Mouse (Mus musculus) lung, postnatal 4 days (tissue): ENCODE results near the gene Cracr2a.
A peak's percentile ranks its signal among the peaks of the same experiment; 100 is the strongest.

Source experiments
- DNase-seq, 2 experiments: peaks; one replicate each; pipeline ENCODE4 v3.0.0; 2021

Gene Cracr2a

GRCm38 (mm10) chr6:127627453-127627852 lies 66.3 kb downstream of the Cracr2a start:
- DNase-seq = no peak

DNA sequence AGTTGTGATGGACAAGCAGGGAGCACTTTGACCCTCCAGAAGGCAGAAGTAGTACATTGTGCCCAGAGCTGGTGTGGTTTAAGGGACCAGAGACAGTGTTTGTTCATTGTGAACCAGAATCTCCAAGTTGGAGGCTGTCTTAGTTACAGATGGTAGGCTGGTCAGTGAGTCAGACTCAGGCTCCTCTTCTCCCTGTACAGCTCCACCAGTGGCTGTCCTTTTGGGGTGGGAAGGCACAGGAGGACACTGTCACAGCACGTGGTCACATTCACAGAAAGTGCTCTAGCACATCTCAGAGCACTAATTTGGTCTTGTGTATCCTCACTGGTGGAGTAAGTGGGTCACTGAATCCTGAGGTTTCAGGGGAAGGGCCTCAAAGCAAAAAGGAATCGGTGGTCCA lies 68.1 kb downstream of the Cracr2a start:
- no peak for DNase-seq

- DNase-seq = no peak
Measured at GRCm38 (mm10) chr6:127634858-127635257, 73.7 kb downstream of the Cracr2a start.

DNA sequence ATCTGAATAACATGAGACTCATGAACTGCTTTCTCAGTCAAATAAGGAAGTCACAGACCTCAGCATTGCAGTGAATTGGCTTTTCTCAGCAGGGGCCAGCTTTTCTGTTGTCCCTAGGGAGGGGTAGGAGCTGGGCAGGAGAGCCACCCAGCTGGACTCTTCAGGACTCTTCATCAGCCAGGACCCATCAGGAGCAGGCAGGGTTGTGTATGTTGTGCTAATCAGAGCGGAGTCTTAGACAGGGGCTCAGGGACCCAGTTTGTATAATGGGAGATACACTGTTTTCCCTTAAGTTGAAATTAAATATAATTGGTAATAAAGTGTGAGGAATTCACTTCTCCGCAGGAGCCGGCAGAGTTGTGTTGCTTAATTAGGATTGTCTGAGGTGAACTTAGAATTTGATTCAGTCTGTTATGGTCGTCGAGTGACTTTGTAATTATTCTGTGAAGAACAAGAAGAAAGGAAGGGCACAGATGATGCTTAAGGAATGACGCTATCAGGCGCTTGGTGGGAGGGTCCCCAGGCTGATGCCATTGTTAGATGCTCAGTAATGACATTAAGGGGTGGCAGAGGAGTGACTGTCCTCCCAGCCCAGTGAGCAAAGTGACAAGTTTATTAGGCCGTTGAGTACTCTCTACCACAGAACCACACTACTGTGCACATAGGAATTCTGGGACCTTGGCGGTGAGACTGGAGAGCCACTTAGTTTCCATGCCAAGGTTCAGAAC lies 74.5 kb downstream of the Cracr2a start:
- no peak for DNase-seq

- DNase-seq = no peak
Measured at GRCm38 (mm10) chr6:127641077-127641801, 80.1 kb downstream of the Cracr2a start.

- no peak for DNase-seq
Measured at GRCm38 (mm10) chr6:127655988-127656387, 94.8 kb downstream of the Cracr2a start.

- no peak for DNase-seq
Measured at GRCm38 (mm10) chr6:127657152-127657551, 96.0 kb downstream of the Cracr2a start.

- DNase-seq = no peak
Measured at GRCm38 (mm10) chr6:127659472-127659871, 98.3 kb downstream of the Cracr2a start.

DNA sequence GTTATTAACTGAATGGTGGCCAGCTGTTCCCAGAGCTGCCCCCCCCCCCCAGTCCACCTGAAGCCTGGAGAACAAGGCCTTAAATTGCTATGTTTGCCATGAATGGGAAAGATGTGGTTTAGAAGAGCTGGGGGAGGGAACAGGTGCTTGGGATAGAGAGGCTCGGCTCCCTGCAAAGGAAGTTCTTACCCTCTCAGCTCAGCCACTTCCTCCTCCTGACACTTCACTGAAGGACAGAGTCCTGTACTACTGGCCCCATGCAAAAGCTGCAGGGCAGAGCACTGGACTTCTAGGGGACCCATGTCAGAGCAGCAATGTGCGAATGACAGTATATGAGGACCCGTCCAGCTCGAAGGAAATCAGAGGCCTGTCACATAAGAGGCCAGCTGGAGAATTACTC lies 98.8 kb downstream of the Cracr2a start:
- DNase-seq = peak in 1 of 2 experiments; percentile 32

GRCm38 (mm10) chr6:127661717-127662292 lies 100.7 kb downstream of the Cracr2a start:
- no peak for DNase-seq

DNA sequence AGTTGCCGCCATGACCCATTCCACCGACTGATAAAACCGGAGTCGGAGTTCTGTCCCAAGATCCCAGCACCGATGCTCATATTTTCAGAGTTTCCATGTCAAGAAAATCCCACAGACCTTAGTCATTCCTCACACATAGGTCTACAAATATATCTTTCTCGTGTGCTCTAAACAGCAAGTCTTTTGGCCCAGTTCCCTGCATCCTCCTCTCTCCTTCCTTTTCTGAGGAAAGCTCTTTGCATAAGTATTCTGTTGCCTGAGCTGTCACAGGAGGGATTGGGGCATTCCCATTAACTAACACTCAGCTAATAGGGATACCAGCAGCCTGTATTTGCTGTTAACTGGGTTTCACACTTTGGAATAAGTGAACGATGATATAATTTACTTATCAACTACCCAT lies 102.1 kb downstream of the Cracr2a start:
- DNase-seq = no peak

DNA sequence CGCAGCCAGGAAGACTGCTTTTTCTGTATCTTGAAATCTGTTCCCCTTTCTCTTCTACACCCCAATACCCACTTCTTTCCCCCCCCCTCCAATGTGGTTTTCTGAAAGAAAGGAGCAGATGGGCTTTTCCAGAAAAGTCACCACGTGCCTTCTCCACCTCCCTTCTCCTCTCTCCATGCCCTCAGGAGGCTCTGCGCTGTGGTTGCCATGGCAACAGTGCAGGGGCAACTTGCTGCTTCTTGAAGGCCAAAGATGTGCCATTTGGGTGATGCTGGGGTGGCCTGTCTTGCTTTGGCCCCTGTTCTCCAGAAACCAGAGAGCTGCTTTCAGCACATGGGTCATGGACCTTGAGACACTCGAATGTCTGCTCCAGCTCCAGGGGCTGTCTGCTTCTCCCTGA lies 108.2 kb downstream of the Cracr2a start:
- no peak for DNase-seq

DNA sequence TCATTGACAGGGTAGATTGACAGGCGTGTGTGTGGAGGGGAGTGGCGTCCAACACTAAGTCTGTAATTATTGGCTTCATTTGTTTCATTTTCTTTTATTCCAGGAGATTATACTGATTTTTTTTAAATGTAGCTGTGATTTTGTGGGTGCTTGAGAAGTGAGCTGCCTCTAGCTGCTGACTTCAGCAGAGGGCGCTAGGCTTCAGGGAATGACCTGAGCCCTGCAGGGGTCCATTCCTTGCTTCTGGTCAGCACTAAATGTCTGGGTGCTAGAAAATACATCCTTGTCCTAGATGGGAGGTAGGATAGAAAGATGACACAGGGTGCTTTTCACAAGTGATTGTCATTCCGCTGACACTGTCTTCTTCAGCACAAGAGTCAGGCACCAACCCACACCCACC lies 108.9 kb downstream of the Cracr2a start:
- no peak for DNase-seq

- DNase-seq = no peak
Measured at GRCm38 (mm10) chr6:127672071-127672470, 110.9 kb downstream of the Cracr2a start.

GRCm38 (mm10) chr6:127676866-127677265 lies 115.7 kb downstream of the Cracr2a start:
- DNase-seq = no peak

- DNase-seq = no peak
Measured at GRCm38 (mm10) chr6:127678320-127678719, 117.2 kb downstream of the Cracr2a start.

DNA sequence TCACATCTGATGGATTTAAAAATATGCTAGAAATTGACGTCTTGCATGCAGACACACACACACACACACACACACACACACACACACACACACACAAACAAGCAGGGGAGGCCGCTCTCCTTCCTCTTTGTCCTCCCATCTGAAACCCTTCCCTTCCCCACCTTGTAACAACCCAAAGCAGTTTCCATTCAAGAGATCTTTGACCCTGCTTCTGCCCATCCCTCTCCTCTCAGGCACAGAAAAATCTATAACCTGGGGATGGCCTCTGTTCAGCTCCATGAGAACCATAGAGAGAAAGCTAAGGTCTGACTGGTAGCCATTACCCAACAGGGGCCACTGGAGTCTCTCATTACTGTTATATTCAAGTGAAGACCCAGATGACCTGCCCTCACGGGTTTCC lies 117.9 kb downstream of the Cracr2a start:
- DNase-seq = no peak

DNA sequence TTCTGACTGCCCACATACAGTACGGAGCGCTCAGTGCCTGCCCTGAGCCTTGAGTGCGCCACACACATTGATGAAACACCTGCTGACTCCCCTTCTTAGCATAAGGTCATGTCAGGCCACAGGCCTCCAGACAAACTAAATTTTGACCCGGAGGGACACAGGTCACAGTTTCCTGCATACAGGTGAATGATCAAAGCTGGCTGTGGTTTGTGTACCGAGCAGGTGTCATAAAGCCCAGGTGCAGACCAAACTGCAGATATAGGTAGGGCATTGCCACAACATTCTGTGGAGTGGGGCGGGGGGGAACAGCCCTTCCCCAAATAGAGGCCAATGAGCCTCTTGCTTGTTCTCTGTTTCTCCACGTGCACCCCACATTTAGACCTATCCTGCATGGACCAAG lies 119.6 kb downstream of the Cracr2a start:
- DNase-seq = no peak

GRCm38 (mm10) chr6:127683561-127683960 lies 122.4 kb downstream of the Cracr2a start:
- peak; percentile 41 to 59 for DNase-seq

DNA sequence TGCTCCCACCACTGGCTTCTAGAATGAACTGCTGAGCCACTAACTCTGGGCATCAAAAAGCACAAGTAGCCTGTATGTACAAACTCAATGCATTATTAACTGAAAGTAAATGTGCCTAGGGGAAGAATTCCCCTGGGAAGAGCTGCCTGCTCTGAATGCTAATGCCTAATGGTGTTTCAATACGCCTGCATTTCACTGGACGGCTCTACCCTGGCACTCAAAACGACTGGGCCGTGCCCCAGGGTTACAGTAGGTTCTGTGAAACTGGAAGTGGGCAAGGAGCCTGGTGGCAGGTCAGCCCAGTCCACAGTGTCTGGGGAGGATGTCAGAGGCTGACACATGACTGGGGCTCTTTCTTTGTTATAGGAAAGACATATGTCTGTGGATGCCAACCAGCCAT lies 123.8 kb downstream of the Cracr2a start:
- peak in 1 of 2 experiments; percentile 11 for DNase-seq

- no peak for DNase-seq
Measured at GRCm38 (mm10) chr6:127687181-127687860, 126.2 kb downstream of the Cracr2a start.

DNA sequence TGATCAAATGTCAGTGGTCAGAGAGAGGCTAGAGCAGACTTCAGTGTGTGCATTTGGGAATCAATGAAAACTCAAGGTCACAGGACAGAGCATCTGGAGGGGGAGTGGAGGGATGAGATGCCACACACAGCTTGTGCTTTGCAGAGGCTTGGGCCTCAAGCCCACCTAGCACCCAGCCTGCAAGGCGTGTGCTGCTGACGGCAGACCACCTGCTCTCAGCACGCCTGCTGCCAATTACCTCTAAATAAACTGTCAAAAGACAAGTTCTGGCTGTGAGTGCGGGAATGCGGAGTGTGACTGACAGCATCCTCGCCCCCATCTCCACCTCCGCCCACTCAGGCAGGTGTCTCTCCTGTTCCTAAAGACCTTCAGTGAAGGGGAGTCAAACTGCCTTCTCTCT lies 131.2 kb downstream of the Cracr2a start:
- no peak for DNase-seq

GRCm38 (mm10) chr6:127693681-127694080 lies 132.5 kb downstream of the Cracr2a start:
- DNase-seq = no peak
